Mouse (Mus musculus) T-cell, adult 2 months (primary cell): ENCODE data around the gene Samd4b.

Source experiments
- DNase-seq: peaks from one replicate; pipeline ENCODE4 v3.0.0; 2022; ENCODE audit warnings: low spot score

Samd4b gene

DNA sequence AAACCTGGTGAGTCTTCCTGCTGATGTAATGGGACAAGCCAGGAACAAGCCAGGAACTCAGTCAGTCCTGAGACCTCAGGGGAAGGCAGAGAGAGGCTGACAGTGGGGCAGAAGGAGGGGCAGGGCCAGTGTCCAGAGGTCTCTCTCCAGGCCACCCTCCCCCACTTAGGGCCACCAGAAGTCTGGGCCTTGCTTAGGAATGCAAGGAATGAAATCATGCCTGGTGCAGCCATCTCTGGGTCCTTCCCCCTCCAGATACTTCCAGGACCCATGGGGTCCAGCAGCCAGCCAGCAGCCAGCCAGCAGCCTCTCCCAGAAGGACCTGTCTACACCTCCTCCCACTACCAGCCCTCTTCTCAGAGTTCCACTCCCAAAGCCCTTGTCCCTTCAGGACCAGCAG is 10.3 kb downstream of the Samd4b start:
- DNase-seq: no peak

- no peak for DNase-seq
Measured at GRCm38 (mm10) chr7:28586663-28587411, 11.1 kb downstream of the Samd4b start.

GRCm38 (mm10) chr7:28585001-28585400 is 12.9 kb downstream of the Samd4b start:
- DNase-seq: no peak

DNA sequence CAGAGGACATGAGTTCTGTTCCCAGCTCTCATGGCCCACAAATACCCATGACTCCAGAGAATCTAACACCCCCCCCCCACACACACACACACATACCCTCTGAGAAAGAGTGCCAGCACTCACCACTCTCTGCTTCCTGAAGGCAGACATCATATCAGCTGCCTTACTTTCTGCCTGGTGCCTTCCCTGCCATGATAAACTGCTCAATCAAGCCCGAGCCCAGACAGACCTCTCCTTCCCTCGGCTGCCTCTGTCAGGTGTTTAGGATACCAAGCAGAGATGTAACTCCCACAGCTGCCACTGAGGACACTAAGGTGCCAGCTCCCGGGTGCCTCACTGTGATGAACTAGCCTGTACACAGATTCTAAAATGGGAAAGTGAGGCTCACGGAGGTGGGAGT is 13.5 kb downstream of the Samd4b start:
- DNase-seq: no peak

DNA sequence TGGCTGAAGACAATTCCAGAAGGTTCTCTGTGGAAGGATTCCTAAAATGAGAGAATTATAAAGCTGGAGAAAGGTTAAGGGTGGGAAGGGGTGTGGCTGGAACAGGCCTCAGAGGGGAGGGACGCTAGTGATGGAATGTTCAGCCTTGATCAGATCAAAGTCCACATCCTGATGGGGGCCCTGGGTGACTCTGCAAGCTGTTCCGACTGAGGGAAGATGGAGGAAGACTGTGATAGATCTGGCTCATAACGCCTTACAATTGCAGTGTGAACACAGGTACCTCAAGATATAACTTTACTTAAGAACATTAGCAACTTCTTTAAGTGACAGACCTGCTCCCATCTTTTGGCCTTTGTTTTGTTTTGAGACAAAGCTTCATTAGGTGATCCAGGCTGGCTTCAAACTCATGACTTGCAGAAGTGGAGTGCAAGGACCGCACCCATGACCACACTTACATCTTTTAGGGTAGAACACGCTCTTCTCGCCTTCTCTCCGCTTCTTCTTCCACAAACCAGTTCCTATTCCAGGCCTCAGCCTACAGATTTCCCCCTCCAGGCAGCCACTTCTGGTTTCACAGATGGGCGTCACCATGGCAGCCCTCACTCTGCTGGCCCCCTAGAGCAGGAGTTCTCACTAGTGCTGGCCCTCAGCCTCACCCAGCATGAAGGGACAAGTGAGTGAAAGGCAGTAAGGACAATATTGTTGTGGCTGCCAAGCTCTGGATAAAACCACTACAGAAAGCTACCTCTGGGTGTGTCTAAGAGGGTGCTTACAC is 14.2 kb downstream of the Samd4b start:
- DNase-seq: no peak

DNA sequence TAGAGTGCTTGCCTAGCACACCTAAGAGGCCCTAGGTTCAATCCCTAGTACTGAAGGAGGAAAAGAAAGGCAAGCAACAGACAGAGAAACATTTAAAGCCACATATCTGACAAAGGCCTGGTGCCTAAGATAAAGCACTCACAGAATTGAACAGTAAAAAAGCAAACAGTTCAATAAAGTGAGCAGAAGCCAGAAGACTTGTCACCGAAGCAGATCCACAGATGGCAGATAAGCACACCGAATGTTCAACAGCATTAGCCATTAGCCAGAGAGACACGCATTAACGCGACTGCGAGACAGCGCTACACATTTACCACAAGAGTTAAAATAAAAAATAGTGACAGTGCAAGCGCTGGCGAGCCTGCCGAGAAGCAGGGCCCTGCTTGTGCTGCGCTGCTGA is 15.1 kb downstream of the Samd4b start:
- DNase-seq: no peak

GRCm38 (mm10) chr7:28581721-28582120 is 16.2 kb downstream of the Samd4b start:
- no peak for DNase-seq

DNA sequence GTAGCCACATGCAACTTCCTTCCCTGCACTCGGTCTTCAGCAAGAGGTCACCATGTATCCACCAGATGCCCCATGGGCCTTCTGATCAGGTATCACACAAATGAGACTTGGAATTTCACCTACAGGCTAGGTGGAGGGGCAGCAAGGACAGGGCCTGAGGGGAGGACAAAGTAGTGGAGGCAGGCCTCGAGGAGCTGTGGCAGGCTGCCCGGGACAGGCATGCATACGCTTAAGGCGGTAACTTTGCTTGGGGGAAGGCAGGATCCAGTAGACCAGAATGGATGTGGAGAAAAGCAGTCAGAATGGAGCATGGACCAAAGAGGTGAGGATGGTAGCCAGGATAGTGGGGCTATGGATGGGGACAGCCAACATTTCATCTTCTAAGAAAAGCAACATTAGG is 18.1 kb downstream of the Samd4b start:
- no peak for DNase-seq

GRCm38 (mm10) chr7:28578543-28579053 is 19.3 kb downstream of the Samd4b start:
- DNase-seq: no peak

DNA sequence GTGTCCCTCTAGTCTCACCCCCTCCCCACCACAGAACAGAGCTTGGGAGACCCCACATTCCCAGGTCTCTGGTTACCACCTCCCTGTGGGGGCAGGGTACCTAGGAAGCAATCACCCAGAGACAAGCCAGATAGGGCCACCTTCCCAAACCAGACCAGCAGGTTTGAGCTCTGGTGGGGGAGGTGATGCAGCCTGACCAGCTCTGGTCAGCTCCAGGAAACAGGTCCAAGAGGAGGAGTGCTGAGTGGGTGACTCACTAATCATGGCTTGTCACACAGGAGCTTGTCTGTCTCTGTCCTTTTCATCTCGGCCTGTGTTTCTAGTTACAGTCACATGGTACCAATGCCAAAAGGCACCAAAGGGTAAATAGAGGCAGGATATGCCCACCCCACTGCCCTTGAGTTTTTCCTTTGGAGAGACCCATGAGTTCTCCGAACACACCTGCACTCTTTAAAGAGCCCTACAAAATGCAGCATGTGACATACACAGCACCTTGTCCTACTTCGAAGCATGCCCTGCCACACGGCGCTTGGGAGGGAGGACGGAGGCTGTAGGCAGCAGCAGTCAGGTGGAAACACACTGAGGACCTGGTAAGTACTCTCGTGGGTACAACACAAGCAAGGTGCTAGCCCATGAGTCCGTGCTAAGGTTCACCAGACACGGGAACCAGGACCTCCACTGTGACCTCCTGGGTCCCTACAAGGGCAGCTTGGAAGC is 20.0 kb downstream of the Samd4b start:
- DNase-seq: no peak

GRCm38 (mm10) chr7:28576271-28576914 is 21.6 kb downstream of the Samd4b start:
- DNase-seq: no peak

DNA sequence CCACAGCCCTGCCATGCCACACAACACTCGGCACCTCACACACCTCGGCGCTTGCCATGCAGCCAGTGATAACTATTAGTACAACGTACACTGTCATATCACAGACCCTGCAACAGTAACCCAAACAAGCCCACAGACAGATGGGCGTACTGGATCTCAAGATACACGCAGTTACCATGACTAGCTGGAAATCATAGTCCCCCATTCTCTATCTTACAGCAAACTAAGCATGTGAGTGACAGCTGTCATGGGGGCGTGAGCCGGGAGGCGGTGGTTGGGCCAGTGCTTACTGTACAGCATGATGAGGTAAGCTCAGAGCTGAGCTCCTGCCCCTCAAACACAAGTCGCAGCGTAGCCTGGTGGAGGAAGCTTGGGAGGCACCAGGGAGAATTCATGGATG is 22.3 kb downstream of the Samd4b start:
- no peak for DNase-seq

DNA sequence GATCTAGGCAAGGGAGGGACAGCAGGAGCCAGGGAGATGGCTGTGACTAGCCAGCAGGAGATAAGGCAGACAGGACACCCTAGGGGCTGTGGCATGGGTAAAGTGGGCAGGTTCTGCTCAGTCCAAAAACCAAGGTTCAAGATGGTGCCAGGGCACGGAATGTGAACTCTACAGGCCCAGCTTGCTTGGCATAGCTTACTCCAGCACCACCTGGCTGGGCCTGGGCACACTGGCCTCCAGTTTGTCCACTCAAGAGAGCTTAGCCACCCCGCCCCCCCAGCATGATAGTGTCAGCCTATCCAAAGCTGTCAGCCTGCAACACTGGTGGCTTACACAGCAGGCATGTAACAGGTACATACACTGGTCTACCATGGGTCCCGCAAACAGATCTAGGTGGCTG is 24.7 kb downstream of the Samd4b start:
- no peak for DNase-seq

DNA sequence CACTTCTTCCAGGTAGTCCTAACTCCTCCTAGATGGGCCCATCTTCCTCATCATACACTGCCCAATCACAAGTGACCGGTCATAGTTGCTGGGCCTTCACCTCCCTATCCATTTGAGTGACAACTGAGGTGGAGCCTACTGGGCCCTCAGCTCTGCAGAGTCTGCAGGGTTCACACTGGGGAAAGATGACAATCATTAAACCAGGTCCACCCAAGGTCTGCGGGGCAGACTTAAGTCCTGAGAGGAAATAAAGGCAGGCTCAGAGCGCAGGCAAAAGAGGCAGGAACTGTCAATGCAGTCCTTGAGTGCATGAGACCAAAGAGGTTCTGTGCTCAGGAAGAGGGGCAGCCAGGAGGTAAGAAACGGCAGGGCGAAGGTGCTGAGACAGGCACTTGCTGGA is 25.3 kb downstream of the Samd4b start:
- no peak for DNase-seq

DNA sequence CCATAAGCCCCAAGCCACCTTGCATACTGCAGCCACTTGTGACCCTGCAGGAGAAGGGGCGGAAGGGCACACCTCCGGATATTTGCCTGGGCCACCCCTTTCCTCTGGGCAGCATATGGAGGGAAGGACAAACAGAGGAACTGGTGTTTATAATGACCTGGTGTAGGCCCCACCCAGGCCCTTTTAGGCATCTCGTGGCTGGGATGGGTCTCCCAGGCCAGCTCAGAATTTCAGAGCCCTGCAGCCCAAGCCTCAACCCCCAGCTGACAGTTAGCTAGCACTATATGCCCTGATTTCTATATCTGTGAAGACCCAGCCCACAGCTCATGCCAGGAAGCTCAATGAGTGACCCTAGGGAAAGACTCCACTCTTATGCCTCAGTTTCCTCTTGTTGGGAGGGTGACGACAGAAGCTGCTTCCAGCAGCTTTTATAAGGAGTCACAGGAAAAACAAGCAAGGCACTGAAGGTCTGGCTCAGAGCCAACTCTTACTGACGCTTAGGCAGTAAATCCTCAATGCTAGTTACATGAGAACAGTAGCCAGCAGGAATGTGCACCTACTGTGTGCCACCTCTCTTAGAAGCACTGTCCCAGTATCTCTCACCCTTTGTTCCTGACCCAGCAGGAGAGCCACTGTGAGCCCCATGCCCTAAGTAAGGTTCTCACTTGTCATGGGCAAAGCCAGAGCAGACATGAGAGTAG is 26.8 kb downstream of the Samd4b start:
- DNase-seq: no peak

GRCm38 (mm10) chr7:28570291-28570981 is 27.5 kb downstream of the Samd4b start:
- no peak for DNase-seq

- DNase-seq: peak; percentile 59
Measured at GRCm38 (mm10) chr7:28568253-28568652, 29.7 kb downstream of the Samd4b start.

DNA sequence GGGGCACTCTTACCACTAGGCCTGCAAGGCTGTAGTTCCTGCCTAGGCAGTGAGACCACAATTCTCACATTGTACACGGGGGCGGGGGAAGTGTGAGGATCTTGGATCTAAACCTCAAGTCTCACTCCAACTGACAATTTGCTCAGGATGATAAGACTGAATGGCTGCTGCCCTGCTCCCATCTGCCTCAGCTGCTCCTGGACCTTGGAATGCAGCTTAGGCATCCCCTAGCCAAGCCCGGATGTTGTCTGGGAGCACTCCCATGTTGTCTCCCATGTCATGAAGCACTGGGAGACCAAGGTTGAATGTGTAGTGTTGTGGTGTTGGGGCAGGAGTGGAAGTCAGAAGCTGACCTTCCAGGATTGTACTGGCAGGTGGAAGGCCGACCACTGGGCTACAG is 30.4 kb downstream of the Samd4b start:
- DNase-seq: no peak

- peak; percentile 56 for DNase-seq
Measured at GRCm38 (mm10) chr7:28565407-28565806, 32.5 kb downstream of the Samd4b start.

DNA sequence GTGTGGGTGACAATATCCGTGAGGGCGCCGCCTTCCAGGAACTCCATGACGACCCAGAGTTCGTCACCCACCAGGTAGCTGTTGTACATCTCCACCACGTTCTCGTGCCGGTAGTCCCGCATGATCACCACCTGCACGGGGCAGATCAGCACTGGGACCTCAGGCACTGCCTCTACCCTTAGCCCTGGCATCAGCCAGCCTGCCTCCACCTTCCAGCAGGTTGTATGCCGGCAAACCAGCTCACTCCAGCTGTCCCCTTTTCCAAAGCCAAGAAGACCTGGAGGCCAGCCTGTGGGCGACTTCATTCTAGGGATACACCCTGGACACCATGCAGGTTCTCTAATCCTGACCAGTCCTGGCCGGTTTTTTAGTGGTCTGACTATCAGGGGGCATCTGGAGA is 35.0 kb downstream of the Samd4b start:
- DNase-seq: no peak

- no peak for DNase-seq
Measured at GRCm38 (mm10) chr7:28562371-28562770, 35.6 kb downstream of the Samd4b start.
